Mouse (Mus musculus) brain, embryonic 14.5 days (tissue): ENCODE data around the gene Inip.

Experiments used
- CTCF ChIP-seq: fragments of 200-500 bp; IDR thresholded peaks from 2 replicates; pipeline ENCODE4 v1.5.1; 2012; ENCODE audit warnings: inconsistent platforms, mild to moderate bottlenecking, moderate library complexity, borderline replicate concordance; ENCODE audit not compliant: insufficient read depth, insufficient read length; ENCODE audit errors: extremely low read depth
- POLR2A ChIP-seq: fragments of 200-500 bp; IDR thresholded peaks from 2 replicates; pipeline ENCODE4 v1.6.1; 2012; ENCODE audit warnings: mild to moderate bottlenecking, inconsistent platforms, borderline replicate concordance; ENCODE audit not compliant: poor library complexity, insufficient read depth, insufficient read length, severe bottlenecking; ENCODE audit errors: extremely low read depth

DNA sequence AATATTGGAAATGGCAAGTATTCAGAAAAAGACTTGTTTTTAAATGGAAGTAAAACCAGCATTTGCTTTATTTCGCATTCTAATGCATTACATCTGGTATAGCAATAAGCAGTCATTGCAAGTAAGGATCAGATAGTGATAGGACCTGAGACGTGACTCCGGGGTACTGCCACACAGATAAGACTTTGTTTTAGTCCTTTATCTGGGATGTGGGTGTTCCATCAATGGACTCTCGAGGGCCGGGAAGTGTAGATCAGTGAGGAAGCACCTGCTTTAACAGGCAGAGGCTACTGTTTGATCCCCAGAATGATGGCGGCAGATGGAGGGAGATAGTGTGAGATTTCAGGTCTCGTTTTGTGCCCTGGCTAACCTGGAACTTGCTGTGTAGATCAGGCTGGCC, 69.8 kb downstream of the Inip start:
- TF ChIP-seq CTCF (no peak), POLR2A (no peak)
